Mouse (Mus musculus) cerebellum, adult 8-10 months (tissue): ENCODE results near the gene Sesn3.

Experiments used
- DNase-seq: peaks from one replicate; pipeline ENCODE4 v3.0.0; 2022

The Sesn3 gene

DNA sequence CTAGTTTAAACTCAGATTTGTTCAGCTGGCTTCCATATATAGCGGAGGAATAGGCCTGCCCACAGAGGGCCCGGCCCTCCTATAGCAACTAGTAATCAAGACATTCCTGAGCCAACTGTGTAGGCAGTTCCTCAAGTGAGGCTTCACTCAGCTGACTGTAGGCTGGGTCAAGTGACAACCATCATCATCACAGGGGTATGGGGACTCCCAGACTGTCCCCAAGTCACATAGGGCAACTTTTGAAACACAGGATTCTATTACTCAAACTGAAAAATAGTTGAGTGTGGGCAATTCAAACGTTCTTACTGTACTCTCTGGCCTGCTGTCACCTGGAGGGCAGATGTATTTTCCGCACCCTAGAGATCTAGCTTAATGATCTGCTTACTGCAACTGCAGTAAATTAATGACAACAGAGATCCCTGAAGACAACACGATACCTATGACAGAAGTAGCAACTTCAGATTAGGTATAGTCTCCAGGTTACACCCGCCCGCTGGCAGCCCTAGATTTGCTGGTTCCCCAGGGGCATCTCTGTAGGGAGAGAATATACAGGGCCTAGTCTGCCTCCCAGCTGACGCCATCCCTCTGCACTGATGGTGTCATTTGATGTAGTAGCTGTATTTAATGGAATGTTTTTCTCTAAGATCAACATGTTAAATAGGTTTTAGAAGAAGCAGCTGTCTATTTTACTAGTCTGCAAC lies 87.4 kb downstream of the Sesn3 start:
- no peak for DNase-seq

DNA sequence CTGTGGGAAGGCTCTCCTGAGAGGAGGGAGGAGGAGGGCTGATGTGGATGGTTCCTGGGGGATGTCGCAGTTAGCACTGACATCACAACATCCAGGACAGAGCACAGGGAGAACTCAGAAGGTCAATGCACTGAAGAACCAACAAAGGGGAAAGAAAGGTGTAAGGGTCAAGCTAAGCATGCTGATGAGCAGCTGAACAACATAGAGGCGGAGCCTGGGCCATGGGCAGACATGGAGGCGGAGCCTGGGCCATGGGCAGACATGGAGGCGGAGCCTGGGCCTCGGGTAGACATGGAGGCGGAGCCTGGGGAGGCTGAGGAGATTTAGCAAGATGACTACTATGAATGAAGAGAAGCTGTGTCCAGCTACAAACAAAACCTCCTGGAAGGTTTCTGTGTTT lies 88.7 kb downstream of the Sesn3 start:
- no peak for DNase-seq

DNA sequence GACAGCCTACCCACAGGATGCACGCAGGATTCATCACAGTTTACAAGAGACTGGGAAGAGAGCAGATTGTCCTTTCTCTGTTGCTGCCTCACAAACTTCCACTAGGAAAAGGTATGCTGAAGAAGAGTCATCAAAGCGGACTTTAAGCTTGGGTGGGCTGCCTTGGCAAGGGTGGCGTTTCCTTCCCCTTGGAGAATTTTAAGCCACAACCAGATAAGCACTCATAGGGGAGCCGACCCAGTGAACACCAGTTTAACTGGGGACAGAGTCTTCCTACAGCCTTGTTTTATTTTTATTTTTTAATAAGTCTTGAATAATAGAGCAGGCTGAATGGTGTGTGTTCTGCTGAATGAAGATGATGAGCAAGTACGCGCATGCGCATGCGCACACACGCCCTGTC lies 89.9 kb downstream of the Sesn3 start:
- no peak for DNase-seq

DNA sequence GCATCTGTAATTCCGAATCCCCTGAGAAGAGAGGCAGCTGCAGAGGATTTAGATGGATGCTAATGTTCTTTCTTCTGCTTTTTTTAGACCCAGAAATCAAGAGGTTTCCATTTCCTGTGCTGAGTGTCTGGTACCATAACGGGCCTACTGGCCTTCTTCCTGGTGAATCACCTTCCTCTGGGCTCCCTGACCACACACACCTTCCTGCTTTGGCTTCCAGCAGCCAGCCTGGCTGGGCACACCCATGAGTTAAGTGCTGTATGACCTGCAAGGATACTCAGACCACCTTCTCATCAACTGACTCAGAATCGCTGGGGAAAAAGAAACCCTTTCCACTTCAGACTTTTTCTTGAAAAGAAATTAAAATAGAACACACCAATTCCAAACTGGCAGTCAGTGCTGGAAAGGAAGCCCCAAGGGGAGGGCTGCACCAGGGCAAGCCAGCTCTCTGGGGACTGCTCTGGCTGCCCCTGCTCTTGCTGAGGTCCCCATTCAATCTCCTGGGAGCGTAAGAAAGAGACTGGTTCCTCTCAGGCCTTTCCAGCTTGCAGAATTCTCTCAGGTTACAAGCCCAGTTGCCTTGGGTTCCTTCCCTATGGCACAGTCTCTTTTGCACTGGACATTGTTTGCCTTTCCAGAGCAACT lies 90.7 kb downstream of the Sesn3 start:
- no peak for DNase-seq

DNA sequence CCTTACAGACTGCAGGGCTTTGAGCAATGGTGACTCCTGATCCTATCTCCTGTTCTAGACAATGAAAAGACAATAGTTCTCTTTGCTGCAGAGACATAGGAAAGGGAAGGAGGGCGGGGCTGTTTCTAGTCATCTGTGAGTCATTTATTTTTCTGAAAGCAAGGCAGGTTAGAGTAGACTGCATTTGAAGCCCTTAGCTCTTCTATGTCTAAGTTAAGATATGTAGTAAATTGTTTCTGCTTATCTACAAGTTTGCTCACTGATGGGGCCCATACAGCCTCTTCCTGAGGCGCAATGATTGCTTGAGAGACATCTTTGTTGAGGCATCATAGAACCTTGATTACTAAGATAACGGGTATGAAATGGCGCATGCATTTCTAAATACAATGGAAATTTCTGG lies 93.0 kb downstream of the Sesn3 start:
- DNase-seq, result no peak

DNA sequence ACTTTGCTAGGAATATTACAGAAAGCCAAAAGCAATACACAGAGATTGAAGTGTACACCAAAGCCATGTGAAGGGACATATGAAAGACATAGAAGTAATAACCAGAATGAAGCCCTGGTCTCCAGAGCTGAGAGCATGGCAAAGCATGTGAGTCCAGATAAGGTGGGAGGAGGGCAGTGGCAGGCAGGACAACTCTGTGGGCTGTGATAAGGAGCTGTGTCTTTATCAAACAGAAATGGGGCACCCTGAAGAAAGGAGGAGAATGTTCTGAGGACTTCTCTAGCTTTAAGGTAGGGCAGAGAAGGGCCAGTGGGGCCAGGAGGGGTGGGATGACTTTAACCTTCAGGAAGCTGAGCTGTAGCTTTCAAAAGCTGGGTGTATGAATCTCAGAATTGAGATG lies 94.4 kb downstream of the Sesn3 start:
- DNase-seq, result no peak

DNA sequence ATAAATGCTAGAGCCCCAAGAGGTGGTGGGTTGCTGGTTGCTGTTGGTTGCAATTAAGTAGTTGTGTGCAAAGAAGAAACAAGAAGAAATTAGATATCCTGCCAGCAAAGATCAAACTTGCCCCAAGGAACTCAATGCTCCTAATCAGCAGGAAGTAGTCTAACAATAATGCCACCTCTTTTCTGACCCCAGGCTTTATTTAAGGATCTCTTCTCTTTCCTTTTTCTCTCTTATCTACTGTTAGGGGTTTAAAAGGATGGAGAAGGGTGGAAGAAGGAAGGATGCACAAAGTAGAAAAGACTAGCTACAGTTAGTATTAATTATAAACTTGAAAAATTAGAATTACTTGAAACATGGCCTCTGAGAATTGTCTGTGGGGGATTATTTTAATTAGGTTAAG lies 97.6 kb downstream of the Sesn3 start:
- no peak for DNase-seq

DNA sequence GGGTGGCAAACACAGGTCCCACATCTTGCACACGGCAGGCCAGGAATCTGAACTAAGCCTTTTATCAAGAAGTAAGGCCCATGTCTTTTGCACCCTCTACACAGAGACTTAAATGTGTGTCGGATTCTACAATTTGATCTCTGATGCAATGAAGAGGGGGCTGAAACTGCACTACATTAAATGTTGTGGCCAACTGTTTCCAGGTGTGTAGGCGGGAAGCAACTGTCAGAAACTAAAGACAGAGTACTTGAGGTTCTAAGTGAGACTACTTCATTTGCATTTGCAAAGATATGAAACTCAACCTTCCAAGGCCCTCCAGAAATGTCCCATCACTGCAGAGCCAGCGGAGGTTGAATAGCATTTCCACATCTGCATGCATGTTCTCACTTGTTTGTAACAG lies 101.3 kb downstream of the Sesn3 start:
- DNase-seq, result no peak

DNA sequence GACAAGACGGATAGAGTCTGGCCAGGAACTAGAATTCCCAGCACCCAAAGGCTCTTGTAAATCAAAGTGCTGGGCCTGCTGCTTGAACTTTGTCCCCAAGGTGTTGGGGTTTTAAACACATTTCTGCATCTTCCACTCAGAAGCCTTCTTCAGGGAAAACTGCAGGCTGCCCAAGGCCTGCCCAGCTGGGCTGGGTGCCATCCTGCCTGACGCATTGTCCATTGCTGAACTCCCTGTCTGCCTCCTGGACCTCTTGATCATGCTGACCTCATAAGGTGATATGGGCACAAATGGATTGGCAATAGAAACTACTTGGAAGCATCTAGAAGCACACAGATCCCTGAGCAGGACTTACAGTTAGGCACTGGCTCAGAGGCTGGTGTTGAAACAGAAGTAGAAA lies 103.3 kb downstream of the Sesn3 start:
- DNase-seq, result no peak

DNA sequence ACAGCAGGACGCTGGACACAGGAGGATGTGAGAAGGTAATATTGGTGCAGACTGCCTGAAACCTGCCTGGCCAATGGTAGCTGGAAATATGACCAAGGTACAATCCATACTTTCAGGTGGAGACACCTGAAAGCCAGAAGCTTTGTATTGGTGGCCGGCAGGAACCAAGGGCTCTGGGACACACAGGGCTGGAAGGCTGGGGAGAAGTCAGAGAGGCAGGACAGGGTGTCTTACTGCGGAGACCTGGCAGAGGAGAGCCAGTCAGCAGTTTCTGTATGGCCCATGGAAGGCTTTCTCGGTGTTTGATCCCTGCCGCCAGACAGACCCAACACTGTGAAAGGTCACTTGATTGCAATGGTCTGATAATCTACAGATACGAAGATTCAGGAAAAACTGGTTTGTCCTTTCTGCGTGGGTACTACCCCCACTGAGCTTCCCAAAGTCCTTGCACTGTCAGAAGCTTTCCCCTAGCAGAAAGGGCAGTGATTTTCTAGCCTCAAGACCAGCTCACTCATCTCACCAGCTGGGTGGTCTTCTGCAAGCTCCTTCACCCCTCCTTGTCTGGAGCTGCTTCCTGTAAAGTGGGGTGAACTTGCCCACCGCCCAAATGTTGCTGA lies 105.0 kb downstream of the Sesn3 start:
- DNase-seq, result no peak

DNA sequence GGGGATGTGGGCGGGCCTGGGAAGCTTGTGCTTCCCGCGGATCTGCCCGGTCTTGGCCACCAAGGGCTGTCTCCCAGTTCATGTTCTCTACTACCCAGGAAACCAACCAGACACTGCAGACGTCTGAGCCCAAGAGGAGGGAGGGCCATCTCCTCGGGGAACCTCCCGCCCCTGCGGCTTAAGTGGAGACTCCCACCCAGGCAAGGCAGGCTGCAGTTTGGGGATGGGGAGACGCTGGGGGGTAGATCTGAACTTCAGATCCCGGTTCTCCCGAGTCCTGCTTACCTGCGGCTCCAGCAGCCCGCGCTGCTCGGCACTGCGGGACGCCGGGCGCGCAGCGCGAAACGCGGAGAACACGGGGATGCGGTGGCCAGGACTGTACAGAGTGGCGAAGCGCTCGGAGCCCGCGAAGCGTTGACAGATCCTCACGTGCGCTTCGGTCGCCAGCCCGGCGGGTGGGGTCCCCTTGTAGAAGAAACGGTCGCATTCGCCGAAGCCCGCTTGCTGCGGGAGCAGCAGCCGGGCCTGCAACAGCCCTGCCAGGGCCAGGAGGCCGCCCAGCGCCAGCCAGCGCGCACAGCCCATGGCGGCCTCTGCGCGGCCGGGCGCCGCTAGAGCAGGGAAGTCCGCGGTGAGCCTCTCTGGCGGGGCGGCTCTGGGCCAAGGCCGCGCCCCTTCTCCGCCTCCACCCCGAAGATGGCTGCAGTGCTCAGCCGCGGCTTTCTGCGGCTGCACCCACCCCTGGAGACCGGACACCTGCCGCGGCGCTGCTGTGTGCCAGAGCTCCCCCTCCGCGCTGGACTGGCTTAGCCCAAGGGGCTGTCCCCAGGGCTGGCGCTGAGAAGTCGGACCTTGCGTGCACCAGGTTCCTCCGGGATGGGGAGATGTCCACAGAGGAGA lies 105.8 kb downstream of the Sesn3 start:
- DNase-seq, result peak; percentile 87

DNA sequence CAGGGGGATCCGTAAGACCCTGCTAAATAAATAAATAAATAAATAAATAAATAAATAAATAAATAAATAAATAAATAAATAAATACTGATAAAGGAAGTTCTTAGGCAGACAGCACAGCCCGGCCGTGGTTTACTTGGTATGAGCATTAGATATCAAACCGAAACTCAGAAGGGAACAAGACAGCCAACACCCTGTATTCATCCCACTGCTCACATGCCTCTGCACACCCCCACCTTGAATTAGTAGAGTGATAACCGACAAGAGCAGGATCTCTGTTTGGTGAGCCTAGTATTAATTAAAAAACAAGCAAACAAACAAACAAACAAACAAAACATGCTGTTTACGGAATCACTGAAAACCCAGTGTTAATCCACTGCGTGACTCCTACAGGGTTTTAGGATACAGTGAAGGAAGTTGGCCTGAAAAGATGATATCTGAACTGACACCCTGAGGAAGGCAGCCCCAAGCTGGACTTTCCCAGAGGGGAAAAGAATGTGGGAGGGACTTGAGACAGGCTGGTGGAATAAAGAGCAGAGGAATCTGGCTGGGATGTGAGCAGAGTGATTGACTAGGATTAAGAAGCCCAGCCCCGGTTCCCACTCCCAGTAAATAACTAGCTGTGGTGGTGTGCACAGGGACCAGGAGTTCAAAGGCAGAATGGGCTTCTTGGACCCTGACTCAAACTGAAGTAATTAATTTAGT lies 106.6 kb downstream of the Sesn3 start, which contains the start of gene Endod1:
Gene Endod1, minus strand, starts transcription at position 155 of the 703 bp plus-strand sequence.
- DNase-seq, result peak; percentile 50

DNA sequence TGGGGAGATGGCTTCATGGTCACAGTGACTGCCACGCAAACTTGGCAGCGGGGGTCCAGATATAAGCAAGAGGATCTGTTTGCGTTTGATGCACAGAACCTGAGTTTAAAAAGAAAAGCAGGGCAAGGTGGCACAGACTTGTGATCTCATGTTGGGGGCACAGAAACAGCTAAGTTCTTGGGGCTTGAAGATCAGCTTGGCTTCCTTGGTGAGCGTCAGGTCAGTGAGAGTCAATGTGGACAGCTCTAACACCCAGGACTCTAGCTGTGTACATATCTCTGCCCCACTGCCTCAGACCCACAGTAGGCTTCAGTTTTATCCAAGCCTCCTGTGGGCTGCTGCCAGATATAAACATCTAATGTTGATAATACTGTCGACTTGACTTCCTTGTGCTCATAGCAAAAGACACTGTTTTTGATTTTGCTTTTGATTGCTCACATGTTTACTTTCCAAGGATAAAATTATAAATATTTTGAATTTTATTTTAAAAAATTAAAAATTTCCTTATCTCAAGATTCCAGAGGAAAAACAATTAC lies 107.5 kb downstream of the Sesn3 start:
- DNase-seq, result no peak
